Mouse (Mus musculus) midbrain, postnatal 0 days (tissue): ENCODE results near the gene Slmap. TPM values are rescaled to one million over a fixed set of nuclear protein-coding genes. Genes with fewer than 3 reads are reported as not detected.

Experiments
- ATAC-seq: fragments of 200-750 bp; cut with Nextera tagmentation; 2 replicates; pipeline ENCODE4 v1.8.0; 2017; ENCODE audit warnings: moderate number of reproducible peaks, mild to moderate bottlenecking, moderate TSS enrichment, moderate library complexity; ENCODE audit not compliant: low FRiP score
- DNase-seq: peaks from one replicate; pipeline ENCODE4 v3.0.0-alpha.2; 2015; ENCODE audit warnings: low spot score
- H3K27ac ChIP-seq: fragments of 300-500 bp; sonication (generic); 2 replicates; pipeline ENCODE4 v1.5.1; 2014; ENCODE audit warnings: low read depth, mild to moderate bottlenecking, low read length, mixed read lengths
- H3K27me3 ChIP-seq: fragments of 300-500 bp; sonication (generic); 2 replicates; pipeline ENCODE4 v1.6.1; 2014; ENCODE audit warnings: low read length, control low read depth, mixed read lengths; ENCODE audit not compliant: insufficient read depth
- H3K36me3 ChIP-seq: fragments of 300-500 bp; sonication (generic); 2 replicates; pipeline ENCODE4 v1.6.1; 2014; ENCODE audit warnings: low read length, control low read depth, mixed read lengths; ENCODE audit not compliant: insufficient read depth
- H3K4me1 ChIP-seq: fragments of 300-500 bp; sonication (generic); 2 replicates; pipeline ENCODE4 v1.6.1; 2014; ENCODE audit warnings: mild to moderate bottlenecking, control low read depth, antibody characterized with exemption, low read length, mixed read lengths; ENCODE audit not compliant: insufficient read depth
- H3K4me2 ChIP-seq: fragments of 300-500 bp; sonication (generic); 2 replicates; pipeline ENCODE4 v1.6.1; 2014; ENCODE audit warnings: low read depth, mild to moderate bottlenecking, low read length, mixed read lengths; ENCODE audit not compliant: poor library complexity, severe bottlenecking
- H3K4me3 ChIP-seq: fragments of 300-500 bp; sonication (generic); 2 replicates; pipeline ENCODE4 v1.5.1; 2014; ENCODE audit warnings: low read depth, mild to moderate bottlenecking, low read length, moderate library complexity
- H3K9ac ChIP-seq: fragments of 300-500 bp; sonication (generic); replicated peaks from 2 replicates; pipeline ENCODE4 v1.6.1; 2014; ENCODE audit warnings: mild to moderate bottlenecking, low read length, moderate library complexity, mixed read lengths; ENCODE audit not compliant: poor library complexity, severe bottlenecking
- H3K9me3 ChIP-seq: fragments of 300-500 bp; sonication (generic); 2 replicates; pipeline ENCODE4 v1.6.1; 2016; ENCODE audit warnings: low read length, control low read depth
- CTCF ChIP-seq: IDR thresholded peaks from 2 replicates; pipeline ENCODE4 v1.5.1; 2016; ENCODE audit warnings: antibody characterized with exemption, mild to moderate bottlenecking
- WGBS: fragments of 180-500 bp; shearing (Covaris S2); extraction: QIAGEN DNeasy Blood & Tissue Kit; methylation state at CpG from one replicate; pipeline ENCODE4 v1.1.7; 2014; 5-methylcytosine and 5-hydroxymethylcytosine counted together
- polyA plus RNA-seq: library from polyadenylated mRNA; unstranded; fragments of >200 nt; fragmentation: Nextera tagmentation; extraction: Ambion mirVana; gene quantifications from 2 replicates; pipeline ENCODE4 v1.2.1, GENCODE M21; 2015
- total RNA-seq: library from RNA; depleted of rRNA; stranded (reverse); fragments of >200 nt; gene quantifications from 2 replicates; pipeline ENCODE4 v1.2.3, GENCODE M21; 2014

The Slmap gene
- total and polyA plus RNA-seq, 2 experiments from 2014 or later = 11.1 to 23.2 TPM

DNA sequence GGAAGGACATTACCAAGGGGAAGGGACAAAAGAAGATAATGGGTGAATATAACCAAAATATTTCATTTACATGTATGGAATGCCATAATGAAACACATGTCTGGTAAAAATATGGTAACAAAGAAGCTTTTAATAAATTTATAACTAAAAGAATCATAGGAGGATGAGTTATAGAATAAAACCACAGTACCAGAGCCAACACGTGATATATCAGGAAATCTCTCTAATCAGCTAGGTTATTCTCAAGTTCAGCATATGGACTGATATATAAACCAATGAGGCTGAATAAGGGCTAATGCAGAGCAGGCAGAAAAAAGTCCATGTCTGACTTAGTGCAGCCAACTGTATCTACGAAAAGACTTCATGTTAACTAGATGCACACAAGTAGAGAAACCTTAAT, 58.3 kb downstream of the Slmap start:
- no peaks in the 10 kb centered on the region for H3K36me3 ChIP-seq
- TF ChIP-seq CTCF = no peak
- DNase-seq (no peak), ATAC-seq (no peak)
- no peak overlapping the region for H3K27ac ChIP-seq
- H3K4me1 ChIP-seq = no peaks in the 10 kb centered on the region
- H3K4me2 ChIP-seq = no peak overlapping the region
- H3K9ac ChIP-seq = no peak overlapping the region
- WGBS = 82% methylated on average over 2 of the region's 2 CpGs
- no peaks in the 10 kb centered on the region for H3K27me3 ChIP-seq
- H3K9me3 ChIP-seq = no peaks in the 10 kb centered on the region
- no peak overlapping the region for H3K4me3 ChIP-seq

DNA sequence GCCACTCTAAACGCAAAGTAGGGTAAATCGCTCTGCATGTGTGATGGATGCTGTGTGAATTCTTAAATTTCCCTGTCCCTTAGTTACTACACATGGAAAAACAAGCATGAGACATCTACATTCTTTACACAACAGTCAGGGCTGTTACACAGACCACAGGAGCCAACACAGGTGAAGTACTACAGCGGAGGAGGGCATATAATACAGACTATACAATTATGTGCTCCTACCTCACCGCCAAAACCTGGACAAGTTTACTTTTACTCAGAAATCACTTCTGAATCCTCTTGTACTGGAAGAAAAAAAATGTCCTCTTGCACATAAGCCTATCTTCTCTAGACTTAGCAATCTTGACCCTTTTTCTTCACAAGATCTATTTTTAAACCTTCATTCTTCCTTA, 66.8 kb downstream of the Slmap start:
- H3K4me2 ChIP-seq = no peak overlapping the region
- H3K27me3 ChIP-seq = no peaks in the 10 kb centered on the region
- ATAC-seq (no peak), DNase-seq (no peak)
- H3K4me1 ChIP-seq = no peaks in the 10 kb centered on the region
- no peak for TF ChIP-seq CTCF
- no peak overlapping the region for H3K4me3 ChIP-seq
- peaks cover 6% of the 10 kb centered on the region; the same call in 1 of the 2 replicates for H3K36me3 ChIP-seq
- H3K9me3 ChIP-seq = no peaks in the 10 kb centered on the region
- 91% methylated on average over 4 of the region's 4 CpGs for WGBS
- H3K27ac ChIP-seq = no peak overlapping the region
- H3K9ac ChIP-seq = no peak overlapping the region

DNA sequence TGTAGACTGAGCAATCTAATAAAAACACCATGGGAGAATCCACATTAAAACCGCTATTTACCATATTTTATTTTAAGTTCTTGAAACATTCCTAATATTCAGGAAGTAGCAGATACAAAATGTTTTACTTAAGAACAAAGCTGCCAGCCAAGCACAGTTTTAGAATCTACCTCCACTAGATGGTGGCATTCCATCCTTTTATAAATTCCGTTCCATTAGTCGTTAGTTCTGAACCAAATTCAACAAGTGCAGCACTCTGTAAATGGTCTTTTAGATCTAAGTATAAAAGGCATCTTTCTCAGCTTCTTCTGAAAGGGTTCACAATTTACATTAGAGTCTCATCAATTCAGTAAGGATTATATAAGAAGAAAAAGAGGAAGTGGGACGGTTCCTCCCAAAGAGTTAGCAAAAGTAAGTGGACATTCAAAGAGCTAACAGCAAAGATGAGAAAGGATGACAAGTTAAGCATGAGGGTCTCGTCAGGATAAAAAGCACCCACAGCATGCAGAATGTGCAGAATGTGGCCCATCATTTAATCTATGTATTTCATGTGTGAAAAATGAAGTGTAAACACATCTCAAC, 68.1 kb downstream of the Slmap start:
- Histone ChIP-seq H3K4me1 (no peaks in the 10 kb centered on the region), H3K27ac (no peak overlapping the region), H3K9me3 (no peaks in the 10 kb centered on the region), H3K36me3 (peaks cover 11% of the 10 kb centered on the region; the same call in 1 of the 2 replicates), H3K4me3 (no peak overlapping the region), H3K27me3 (no peaks in the 10 kb centered on the region), H3K4me2 (no peak overlapping the region), H3K9ac (no peak overlapping the region)
- peak; percentile 46 for TF ChIP-seq CTCF
- ATAC-seq (no peak), DNase-seq (peak; percentile 18)
- WGBS = 67% methylated on average over 5 of the region's 5 CpGs

DNA sequence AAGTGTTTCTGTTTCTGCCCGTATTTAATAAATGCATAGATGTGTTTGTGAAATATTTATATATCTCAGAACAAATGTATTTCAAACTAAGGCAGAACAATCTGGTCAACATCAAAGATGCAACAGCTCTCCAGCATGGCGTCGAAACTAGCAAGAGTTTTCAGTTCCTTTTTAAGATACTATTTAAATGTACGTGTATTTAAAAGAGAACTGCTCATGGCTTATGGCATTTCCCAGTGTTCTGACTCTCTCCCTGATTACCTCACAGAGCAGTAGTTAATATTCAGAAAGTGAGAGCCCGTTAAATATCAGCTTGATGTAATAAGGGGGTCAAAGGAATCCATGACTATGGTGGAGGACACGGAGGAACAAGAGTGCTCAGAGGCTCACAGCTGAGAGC, 68.8 kb downstream of the Slmap start:
- DNase-seq (no peak), ATAC-seq (no peak)
- no peaks in the 10 kb centered on the region for H3K9me3 ChIP-seq
- no peak overlapping the region for H3K4me3 ChIP-seq
- H3K9ac ChIP-seq = no peak overlapping the region
- no peak for TF ChIP-seq CTCF
- no peak overlapping the region for H3K4me2 ChIP-seq
- WGBS = 83% methylated on average over 6 of the region's 6 CpGs
- peaks cover 12% of the 10 kb centered on the region for H3K36me3 ChIP-seq
- no peak overlapping the region for H3K27ac ChIP-seq
- no peaks in the 10 kb centered on the region for H3K4me1 ChIP-seq
- H3K27me3 ChIP-seq = no peaks in the 10 kb centered on the region

DNA sequence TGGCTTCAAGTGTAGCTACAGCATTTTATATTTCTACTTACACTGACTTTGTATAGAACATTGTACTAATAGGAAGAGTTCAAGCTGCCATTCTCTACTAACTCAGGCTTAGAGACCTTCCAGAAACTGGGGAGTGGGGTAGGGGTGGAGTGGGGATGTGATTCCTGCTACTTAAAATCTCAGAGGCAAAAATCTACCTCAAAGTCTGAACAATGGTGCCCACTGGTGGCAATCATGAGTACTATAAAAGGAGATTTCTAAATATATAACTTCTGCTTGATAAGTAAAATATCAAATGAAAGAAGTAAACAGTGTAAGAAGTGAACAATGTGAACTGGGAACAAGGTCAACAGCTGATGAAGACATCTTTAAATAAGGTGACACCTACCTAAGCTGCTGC, 75.2 kb downstream of the Slmap start:
- H3K4me3 ChIP-seq = no peak overlapping the region
- no peak for ATAC-seq
- no peak overlapping the region for H3K9ac ChIP-seq
- peak; percentile 63 for TF ChIP-seq CTCF
- H3K4me2 ChIP-seq = no peak overlapping the region
- no peaks in the 10 kb centered on the region for H3K27me3 ChIP-seq
- H3K27ac ChIP-seq = no peak overlapping the region
- H3K9me3 ChIP-seq = no peaks in the 10 kb centered on the region
- peak; percentile 28 for DNase-seq
- H3K4me1 ChIP-seq = no peaks in the 10 kb centered on the region
- peaks cover 16% of the 10 kb centered on the region for H3K36me3 ChIP-seq

DNA sequence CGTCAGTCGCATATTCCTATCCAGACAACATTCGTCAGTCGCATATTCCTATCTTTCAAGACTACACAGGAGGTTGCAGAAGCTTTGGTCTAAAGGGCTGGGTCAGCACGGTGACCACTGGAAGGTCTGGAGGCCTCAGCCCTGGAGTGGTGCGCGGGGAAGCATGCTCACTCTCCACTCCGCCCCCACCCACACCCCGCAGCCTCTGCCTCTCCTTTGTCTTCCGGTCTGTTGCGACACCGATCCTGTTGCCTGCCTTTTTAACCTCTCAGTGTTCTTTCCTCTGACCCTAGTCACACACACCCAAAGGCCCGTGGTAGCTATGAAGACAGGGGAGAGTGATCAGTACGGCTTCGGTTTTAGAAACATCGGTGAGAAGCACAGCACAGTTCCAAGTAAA, 79.9 kb downstream of the Slmap start:
- WGBS = 59% methylated on average over 16 of the region's 16 CpGs
- H3K27me3 ChIP-seq = no peaks in the 10 kb centered on the region
- no peak for ATAC-seq
- DNase-seq = no peak
- H3K4me3 ChIP-seq = no peak overlapping the region
- no peak overlapping the region for H3K9ac ChIP-seq
- no peaks in the 10 kb centered on the region for H3K9me3 ChIP-seq
- H3K36me3 ChIP-seq = no peaks in the 10 kb centered on the region
- H3K27ac ChIP-seq = no peak overlapping the region
- 0 out of 2 replicates have a peak, but pooled peaks cover 3% of the 10 kb centered on the region for H3K4me1 ChIP-seq
- H3K4me2 ChIP-seq = no peak overlapping the region
- TF ChIP-seq CTCF = no peak
